Mouse (Mus musculus) spleen, postnatal 14 days (tissue): Measurements from ENCODE around the gene Dgkz.
A peak's percentile ranks its signal among the peaks of the same experiment; 100 is the strongest.

Experiments
- DNase-seq, 2 experiments: peaks; one replicate each; pipeline ENCODE4 v3.0.0; 2021 to 2022; ENCODE audit warnings: low spot score in 2 of 2

Gene Dgkz

GRCm38 (mm10) chr2:91975581-91976541 is at the start of gene Dgkz:
Gene Dgkz, minus strand, starts transcription at chr2:91975864.
- DNase-seq = no peak

- DNase-seq = no peak
Measured at GRCm38 (mm10) chr2:92025202-92025601, 49.5 kb upstream of the Dgkz start.

GRCm38 (mm10) chr2:92024274-92024672 is 48.6 kb upstream of the Dgkz start, which contains the start of gene Creb3l1:
Gene Creb3l1, minus strand, starts transcription at chr2:92024502.
- peak in 1 of 2 experiments; percentile 21 for DNase-seq

GRCm38 (mm10) chr2:92023362-92024273 is 48.0 kb upstream of the Dgkz start:
- no peak for DNase-seq

DNA sequence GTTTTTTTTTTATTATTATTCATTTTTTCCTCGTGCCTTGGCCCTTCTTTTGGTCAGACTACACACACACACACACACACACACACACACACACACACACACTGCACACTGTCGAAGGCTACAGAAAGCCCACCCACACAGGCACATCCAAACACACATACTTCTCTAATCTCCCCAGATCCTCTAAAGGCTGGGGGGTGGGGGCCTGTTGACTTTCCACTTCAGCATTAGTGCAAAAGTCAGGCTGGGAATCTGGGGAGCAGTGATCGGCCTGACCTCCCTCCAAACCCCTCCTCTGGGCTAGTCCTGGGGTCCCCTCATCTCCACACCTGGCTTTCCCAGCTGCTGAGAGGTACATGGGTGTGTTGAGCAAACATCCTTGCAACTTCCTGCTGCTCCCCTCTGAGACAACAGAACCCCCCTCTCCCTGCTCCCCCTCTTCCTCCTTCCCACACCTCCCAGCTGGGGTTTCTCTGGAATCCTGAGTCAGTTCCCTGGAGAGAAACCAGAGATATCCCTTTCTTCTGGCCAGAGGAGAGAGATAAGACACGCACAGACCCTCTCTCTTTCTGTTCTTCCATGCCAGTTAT is 45.1 kb upstream of the Dgkz start:
- DNase-seq = no peak

DNA sequence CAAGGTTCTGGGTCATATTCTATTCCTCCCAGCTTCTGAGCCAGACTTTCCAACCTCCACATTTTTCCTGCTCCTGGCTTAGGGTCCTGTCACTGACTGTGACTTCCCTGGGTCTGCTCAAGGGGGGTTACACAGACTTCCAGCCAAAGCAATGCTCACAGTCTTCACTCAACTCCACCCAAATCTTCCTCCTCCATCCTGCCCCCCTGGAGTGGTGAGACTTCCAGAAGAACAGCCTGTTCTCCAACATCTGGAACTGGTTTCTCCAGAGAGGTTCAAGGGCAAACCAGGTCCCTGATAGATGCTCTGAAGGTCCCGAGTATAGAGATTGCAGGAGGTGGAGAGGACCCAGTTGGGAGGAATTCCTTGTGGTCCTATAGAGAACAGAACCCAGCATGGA is 41.8 kb upstream of the Dgkz start:
- no peak for DNase-seq

GRCm38 (mm10) chr2:92016981-92017380 is 41.3 kb upstream of the Dgkz start:
- DNase-seq = no peak

DNA sequence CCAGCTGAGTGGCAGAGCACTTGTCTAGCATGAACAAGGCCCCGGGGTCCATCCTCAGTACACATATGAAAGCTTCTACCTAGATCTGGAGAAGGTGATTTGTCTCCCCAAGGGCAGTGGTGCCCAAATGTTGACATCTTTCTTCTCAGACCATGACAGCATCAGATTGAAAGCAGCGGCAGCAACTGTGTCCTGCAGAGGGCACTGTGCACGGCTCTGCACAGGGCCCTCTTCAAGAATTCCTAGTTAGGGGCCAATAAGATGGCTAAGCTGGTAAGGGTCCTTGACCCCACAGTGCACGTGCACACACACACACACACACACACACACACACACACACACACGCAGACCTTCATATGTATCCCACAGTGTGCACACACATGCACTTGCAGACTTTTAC is 39.2 kb upstream of the Dgkz start:
- no peak for DNase-seq

DNA sequence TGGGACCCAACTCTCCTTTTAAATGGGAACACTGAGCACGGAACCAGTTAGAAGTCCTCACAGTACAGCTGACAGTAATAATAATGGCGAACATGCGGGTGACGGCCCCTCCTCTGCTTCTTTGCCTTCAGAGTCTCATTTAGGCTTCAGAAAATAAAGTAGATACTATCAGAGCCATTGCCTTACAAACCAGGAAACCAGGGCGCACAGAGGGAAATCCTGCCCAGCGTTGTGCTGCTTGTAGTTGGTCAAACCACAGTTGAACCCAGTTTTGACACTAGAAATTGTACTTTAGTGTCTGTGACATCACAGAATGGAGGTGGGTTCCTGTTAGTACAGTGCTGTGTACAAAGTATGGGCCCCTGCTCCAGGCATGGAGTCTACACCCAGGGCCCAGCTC is 38.6 kb upstream of the Dgkz start:
- no peak for DNase-seq

GRCm38 (mm10) chr2:92012768-92013445 is 37.2 kb upstream of the Dgkz start:
- DNase-seq = no peak

DNA sequence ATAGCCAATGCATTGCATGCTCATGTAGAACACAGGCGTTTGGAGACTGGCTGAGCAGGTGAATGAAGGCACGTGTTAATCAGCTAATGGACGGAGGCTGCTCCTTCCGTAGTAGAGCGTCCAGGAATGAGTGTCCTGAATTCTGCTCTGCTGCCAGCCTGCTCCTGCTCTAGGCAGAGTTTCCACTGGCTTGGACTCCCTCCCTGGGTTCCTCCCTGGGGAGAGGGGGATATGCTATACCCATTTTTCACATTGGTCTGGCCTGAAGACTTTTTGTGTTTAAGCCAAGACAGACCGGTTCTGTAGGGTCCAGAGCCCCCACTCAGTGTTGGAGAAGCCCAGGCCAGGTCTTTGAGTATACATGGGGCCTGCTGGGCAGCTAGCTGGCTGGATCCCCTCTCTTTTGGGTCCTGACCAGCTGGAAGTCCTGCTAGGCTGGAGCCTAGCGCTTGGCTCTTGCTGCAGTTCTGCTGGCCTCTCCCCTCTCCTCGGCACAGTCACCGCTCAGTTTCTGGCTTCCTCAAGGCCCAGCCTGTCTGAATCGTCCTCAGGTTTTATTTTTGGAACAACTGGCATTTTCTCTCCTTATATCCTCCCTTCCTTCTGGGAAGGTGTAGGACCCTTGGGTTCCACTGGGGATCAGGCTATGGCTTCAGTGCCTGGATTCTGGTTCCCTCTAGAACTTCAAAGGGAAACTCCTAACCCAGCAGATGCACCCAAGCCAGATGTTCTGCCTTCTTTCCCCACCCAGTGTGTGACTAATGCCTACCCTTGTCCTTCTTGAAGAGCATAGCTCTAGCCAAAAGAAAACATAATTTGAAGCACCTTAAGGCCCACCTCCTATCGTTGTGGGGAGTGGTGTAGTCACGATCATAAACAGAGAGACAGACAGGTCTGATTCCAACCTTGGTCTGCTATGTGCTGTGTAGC is 36.0 kb upstream of the Dgkz start:
- DNase-seq = no peak

DNA sequence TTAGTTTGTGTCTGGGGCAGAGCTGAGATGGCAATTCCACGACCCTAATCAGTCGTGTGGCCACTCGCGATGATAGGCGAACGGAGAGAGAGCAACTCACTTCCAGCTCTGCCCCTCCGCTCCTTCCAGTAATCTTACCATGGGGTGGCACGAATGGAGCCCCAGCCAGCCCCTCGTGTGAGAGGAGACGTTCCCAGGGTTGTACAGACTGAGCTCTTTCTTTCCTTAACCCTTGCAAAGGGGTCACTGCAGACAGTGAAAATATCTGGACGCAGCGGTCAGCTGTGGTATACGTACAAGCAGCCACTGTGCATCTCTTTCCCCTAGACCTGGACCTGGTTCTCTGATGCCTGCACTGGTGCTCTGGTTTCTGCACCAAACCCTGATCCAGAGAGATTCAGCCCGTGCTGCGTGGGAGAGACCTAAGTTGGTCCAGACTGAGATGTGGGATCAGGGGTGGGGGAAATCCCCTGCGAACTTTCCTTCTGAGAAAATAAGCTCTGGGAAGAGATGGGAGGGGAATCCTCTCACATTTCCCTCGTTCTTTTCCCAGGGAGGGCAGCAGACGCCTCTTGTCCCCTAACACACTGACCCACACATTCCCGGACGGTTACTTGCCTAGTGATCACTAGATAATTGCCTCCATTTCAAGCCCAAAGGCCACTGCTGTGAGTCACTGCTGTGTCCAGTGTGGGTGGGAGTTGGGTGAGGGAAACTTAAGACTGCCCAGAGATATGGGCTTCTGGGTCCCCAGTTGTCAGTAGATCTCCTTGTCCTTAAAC is 33.1 kb upstream of the Dgkz start:
- no peak for DNase-seq

DNA sequence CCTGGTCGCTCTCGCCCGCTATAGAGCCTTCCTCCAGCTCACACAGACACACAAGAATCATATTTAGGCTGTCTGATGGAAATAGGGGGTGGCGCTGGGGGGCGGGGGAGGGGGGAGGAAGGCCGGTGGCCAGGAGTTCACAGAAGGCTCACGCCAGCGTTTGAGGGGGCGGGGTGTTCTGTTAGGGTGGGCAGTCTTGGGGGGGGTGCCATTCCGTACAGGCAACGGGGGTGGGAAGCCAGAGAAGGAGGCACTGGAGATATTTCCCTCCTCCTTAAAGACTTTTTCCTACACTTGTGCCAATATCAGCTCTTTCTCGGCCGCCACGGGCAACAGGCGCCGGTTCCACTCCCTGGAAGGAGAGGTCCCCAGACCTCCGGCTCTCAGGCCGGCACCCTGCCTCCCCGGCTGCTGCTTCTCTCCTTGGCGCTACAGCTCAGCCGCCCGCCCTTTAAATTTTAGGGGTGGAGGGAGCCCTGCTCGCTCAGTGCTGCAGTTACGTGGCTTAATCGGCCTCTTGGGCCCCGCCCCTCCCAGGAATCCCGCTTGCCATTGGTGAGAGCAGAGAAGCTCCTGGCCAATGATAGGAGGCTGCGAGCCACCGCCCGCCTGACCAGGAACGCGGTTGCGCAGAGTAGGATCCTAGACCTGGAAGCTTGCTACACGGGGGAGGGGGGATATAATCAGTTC is 32.4 kb upstream of the Dgkz start:
- DNase-seq = peak; percentile 83 to 85

DNA sequence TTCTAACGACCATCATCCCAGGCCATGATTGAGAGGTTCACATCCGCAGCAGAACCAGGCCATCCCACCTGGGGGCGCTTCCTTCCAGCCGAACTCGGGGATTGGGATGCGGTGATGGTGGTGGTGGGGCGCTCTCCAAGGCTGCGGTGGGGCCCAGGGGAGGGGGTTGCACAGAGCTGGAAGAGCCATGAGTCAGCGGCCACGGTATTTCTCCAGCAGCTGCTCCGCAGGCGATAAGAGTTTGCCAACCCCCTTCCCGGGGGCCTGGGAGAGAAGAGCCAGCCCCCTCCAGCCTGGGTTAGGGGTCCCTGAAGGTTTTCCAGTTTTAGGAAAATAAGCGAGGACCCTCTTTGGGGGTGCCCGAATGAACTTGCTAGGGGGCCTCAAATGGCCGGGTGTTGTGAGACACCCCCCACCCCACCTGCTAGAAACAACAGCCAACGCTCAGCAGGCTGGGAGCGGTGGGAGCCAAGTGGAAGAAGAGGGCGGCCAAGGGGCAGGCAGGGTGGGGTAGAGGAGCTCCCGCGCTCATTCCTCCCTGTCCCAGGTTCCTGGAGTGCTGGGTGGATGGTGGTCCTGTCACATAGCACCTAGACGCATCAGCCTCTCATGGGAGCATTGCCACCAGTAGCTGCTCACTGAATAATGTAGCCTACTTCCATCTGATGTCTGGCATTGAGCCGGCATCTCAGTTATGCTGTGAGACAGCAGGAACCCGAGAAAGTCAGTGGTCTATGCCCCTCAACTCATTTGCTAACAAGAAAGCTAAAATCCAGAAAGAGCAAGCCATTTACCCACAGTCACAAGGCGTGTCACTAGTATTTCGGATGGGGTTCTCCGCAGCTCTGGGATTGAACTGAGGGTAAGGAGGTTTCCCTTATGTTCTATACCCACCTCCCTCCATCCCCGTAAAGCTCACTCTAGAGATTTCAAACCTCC is 31.6 kb upstream of the Dgkz start:
- no peak for DNase-seq

- no peak for DNase-seq
Measured at GRCm38 (mm10) chr2:92006491-92006890, 30.8 kb upstream of the Dgkz start.

GRCm38 (mm10) chr2:92004617-92005016 is 29.0 kb upstream of the Dgkz start:
- DNase-seq = no peak

GRCm38 (mm10) chr2:91997905-91998608 is 22.4 kb upstream of the Dgkz start:
- DNase-seq = no peak
